8 mouse cellular contexts compared by ENCODE assay signal in genomic region chr3:95985209-95986000, GRCm38 (mm10). TPM values are rescaled to one million over a fixed set of nuclear protein-coding genes. Genes with fewer than 3 reads are reported as not detected.
A peak's percentile ranks its signal among the peaks of the same experiment; 100 is the strongest.
DNase-seq lines count a peak whose midpoint lies in the region; ATAC-seq lines count a peak whose summit lies in the region.

No protein-coding gene starts in this region.

- no peaks in the 10 kb centered on the region for H3K9me3 ChIP-seq in liver, embryonic 13.5 days (replicated peaks)
- no peaks in the 10 kb centered on the region for H3K9me3 ChIP-seq in neural tube, embryonic 11.5 days (ENCODE audit: control insufficient read depth, low read length)

- H3K27me3 ChIP-seq in liver, embryonic 13.5 days, result peaks cover 9% of the 10 kb centered on the region
- H3K27me3 ChIP-seq in neural tube, embryonic 11.5 days (ENCODE audit: control insufficient read depth, insufficient read depth, low read length), result no peaks in the 10 kb centered on the region

- peaks cover 28% of the 10 kb centered on the region for H3K4me1 ChIP-seq in liver, embryonic 13.5 days (replicated peaks)
- peaks cover 19% of the 10 kb centered on the region for H3K4me1 ChIP-seq in neural tube, embryonic 11.5 days (ENCODE audit: control insufficient read depth, insufficient read depth, low read length)

- H3K4me3 ChIP-seq in liver, embryonic 13.5 days (replicated peaks), result 0 out of 2 replicates have a peak overlapping the region, but pooled peaks have one; percentile 16
- 0 out of 2 replicates have a peak overlapping the region, but pooled peaks have one; percentile 2 for H3K4me3 ChIP-seq in neural tube, embryonic 11.5 days (ENCODE audit: low read depth, low read length)

- peak overlapping the region; percentile 67 for H3K27ac ChIP-seq in liver, embryonic 13.5 days
- H3K27ac ChIP-seq in neural tube, embryonic 11.5 days (ENCODE audit: low read depth, low read length), result peak overlapping the region; percentile 91

- peak; percentile 65 for ATAC-seq in liver, embryonic 13.5 days (ENCODE audit: low read depth)
- ATAC-seq in neural tube, embryonic 11.5 days (ENCODE audit: insufficient read depth, low FRiP score, low TSS enrichment), result peak; percentile 72

- 14% methylated on average over 12 of the region's 12 CpGs for WGBS in liver, embryonic 13.5 days (ENCODE audit: insufficient replicate concordance)
- WGBS in neural tube, embryonic 11.5 days, result 3% methylated on average over 12 of the region's 12 CpGs

- 0 out of 2 replicates have a peak overlapping the region, but pooled peaks have one; percentile 39 for H3K9ac ChIP-seq in liver, embryonic 13.5 days
- peak overlapping the region; percentile 37 for H3K9ac ChIP-seq in neural tube, embryonic 11.5 days (ENCODE audit: low read length)

- H3K4me2 ChIP-seq in liver, embryonic 13.5 days, result peak overlapping the region; percentile 44
- H3K4me2 ChIP-seq in neural tube, embryonic 11.5 days (ENCODE audit: low read depth), result peak overlapping the region; percentile 40

- DNase-seq in layer of hippocampus, adult 9-11 months, result peak; percentile 85
- DNase-seq in layer of hippocampus, postnatal 25 days (ENCODE audit: extremely low spot score in 1 of 2, low spot score in 1 of 2), result no peak
- DNase-seq in cerebellum, postnatal 36 days, result peak; percentile 57 to 62
- DNase-seq in gastrocnemius, postnatal 4 days (ENCODE audit: low spot score in 2 of 2), result peak; percentile 40 to 66
- DNase-seq in kidney, adult 11 months, result peak; percentile 57
- DNase-seq in liver, embryonic 13.5 days, result no peak
- peak; percentile 74 for DNase-seq in neural tube, embryonic 11.5 days (ENCODE audit: low spot score)
- peak; percentile 82 for DNase-seq in yolk sac, embryonic 10.5 days (ENCODE audit: low spot score)

- peaks cover 10% of the 10 kb centered on the region for H3K36me3 ChIP-seq in liver, embryonic 13.5 days
- peaks cover 11% of the 10 kb centered on the region for H3K36me3 ChIP-seq in neural tube, embryonic 11.5 days (ENCODE audit: control insufficient read depth, insufficient read depth, low read length)

RNA-seq across cellular contexts. Expression of gene Plekho1, which starts 10.4 kb away (rescaled TPM):
- 10 to 100 TPM; 37.0 to 41.3 TPM for total RNA-seq in layer of hippocampus, postnatal 25 days (2021)
- total RNA-seq in gastrocnemius, postnatal 4 days (2021), result 10 to 100 TPM; 94.2 to 97.4 TPM
- polyA plus RNA-seq in liver, embryonic 13.5 days (2015; fragmentation: Nextera tagmentation; extraction: Ambion mirVana), result 6.9 and 7.8 TPM in 2 replicates
- polyA plus RNA-seq in neural tube, embryonic 11.5 days (2014; fragmentation: Nextera tagmentation; extraction: Ambion mirVana), result 72.8 and 79.5 TPM in 2 replicates

RNA-seq across cellular contexts. Expression of gene Anp32e, which starts 56.4 kb away (rescaled TPM):
- 10 to 100 TPM; 73.8 to 73.9 TPM for total RNA-seq in layer of hippocampus, postnatal 25 days (2021)
- 100 to 1,000 TPM; 125 to 126 TPM for total RNA-seq in gastrocnemius, postnatal 4 days (2021)
- polyA plus RNA-seq in liver, embryonic 13.5 days (2015; fragmentation: Nextera tagmentation; extraction: Ambion mirVana), result 163 and 218 TPM in 2 replicates
- 119 and 131 TPM in 2 replicates for polyA plus RNA-seq in neural tube, embryonic 11.5 days (2014; fragmentation: Nextera tagmentation; extraction: Ambion mirVana)

Comparison
In these comparisons a context has a peak if more than half of its experiments do, and no peak if none do; other contexts are left out.
1. DNase-seq: peak in layer of hippocampus, adult 9-11 months (single experiment), cerebellum, postnatal 36 days (2 of 2), gastrocnemius, postnatal 4 days (2 of 2), kidney, adult 11 months (single experiment), neural tube, embryonic 11.5 days (single experiment) and yolk sac, embryonic 10.5 days (single experiment); none in layer of hippocampus, postnatal 25 days (0 of 2) and liver, embryonic 13.5 days (single experiment).